Comparison of ENCODE assay signal across 8 mouse cellular contexts in the genomic region with DNA sequence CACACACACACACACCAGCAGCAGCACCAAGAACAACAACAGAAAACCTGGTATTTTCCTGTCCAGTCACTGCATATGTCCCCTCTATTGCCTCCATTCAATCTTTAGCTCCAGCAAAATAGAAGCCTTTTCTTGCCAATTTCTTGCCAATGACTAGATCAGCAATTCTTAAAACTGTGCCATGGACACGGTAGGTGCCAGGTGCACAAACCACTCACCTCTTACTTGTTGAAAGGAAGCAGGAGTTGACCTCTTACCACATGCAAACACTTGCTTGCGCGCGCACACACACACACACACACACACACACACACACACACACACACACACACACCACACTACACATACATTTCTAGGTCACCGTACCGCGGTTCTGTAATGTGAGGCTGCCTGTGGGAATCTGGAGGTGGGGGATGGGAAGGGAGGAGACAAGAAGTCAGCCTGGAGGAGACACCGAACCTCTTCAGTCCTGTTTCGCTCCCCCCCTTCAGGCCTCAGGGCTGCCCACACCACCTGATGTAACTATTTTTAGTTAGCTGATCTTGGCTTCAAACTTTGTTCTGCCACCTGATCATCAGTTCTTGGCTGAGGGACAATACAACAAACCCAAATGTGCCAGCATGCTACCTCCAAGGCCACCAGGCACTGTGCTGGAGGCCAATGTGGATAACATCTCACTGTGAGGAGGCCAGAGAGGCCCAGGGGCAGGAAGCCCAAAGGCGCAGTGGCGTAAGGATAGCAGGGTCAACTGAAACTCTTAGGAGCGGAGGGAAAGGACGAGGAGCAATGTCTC. TPM values are rescaled to one million over a fixed set of nuclear protein-coding genes. Genes with fewer than 3 reads are reported as not detected.
DNase-seq lines count a peak whose midpoint lies in the region; ATAC-seq lines count a peak whose summit lies in the region.

No protein-coding gene starts in this region.

- H3K4me2 ChIP-seq in heart, embryonic 11.5 days = no peak overlapping the region
- H3K4me2 ChIP-seq in forebrain, embryonic 13.5 days = no peak overlapping the region
- no peak overlapping the region for H3K4me2 ChIP-seq in hindbrain, embryonic 13.5 days

- peak; percentile 78 to 84 for DNase-seq in heart, adult 18-20 months
- DNase-seq in adrenal gland, adult 2 months = peak; percentile 57
- DNase-seq in fibroblast of lung, adult 2 months (ENCODE audit: low read depth) = peak; percentile 61
- peak; percentile 62 to 81 for DNase-seq in kidney, postnatal 36 days
- no peak for DNase-seq in urinary bladder, adult 18-20 months (ENCODE audit: low spot score in 2 of 2)

- 76% methylated on average over 13 of the region's 13 CpGs for WGBS in heart, embryonic 11.5 days (ENCODE audit: insufficient replicate concordance)
- 88% methylated on average over 13 of the region's 13 CpGs for WGBS in forebrain, embryonic 13.5 days
- WGBS in hindbrain, embryonic 13.5 days = 86% methylated on average over 13 of the region's 13 CpGs

- H3K36me3 ChIP-seq in heart, embryonic 11.5 days (ENCODE audit: control insufficient read depth, insufficient read depth, low read length) = 0 out of 2 replicates have a peak, but pooled peaks cover 2% of the 10 kb centered on the region
- H3K36me3 ChIP-seq in forebrain, embryonic 13.5 days (ENCODE audit: poor library complexity, severe bottlenecking) = no peaks in the 10 kb centered on the region
- no peaks in the 10 kb centered on the region for H3K36me3 ChIP-seq in hindbrain, embryonic 13.5 days

- H3K9me3 ChIP-seq in heart, embryonic 11.5 days (replicated peaks; ENCODE audit: control insufficient read depth, low read length) = no peaks in the 10 kb centered on the region
- H3K9me3 ChIP-seq in forebrain, embryonic 13.5 days (replicated peaks) = no peaks in the 10 kb centered on the region
- H3K9me3 ChIP-seq in hindbrain, embryonic 13.5 days = no peaks in the 10 kb centered on the region

- H3K4me1 ChIP-seq in heart, embryonic 11.5 days (ENCODE audit: control insufficient read depth, insufficient read depth, low read length) = peaks cover 13% of the 10 kb centered on the region
- H3K4me1 ChIP-seq in forebrain, embryonic 13.5 days = peaks cover 13% of the 10 kb centered on the region
- peaks cover 17% of the 10 kb centered on the region for H3K4me1 ChIP-seq in hindbrain, embryonic 13.5 days (replicated peaks)

- H3K27me3 ChIP-seq in heart, embryonic 11.5 days (ENCODE audit: control insufficient read depth, insufficient read depth, low read length) = peaks cover 6% of the 10 kb centered on the region; the same call in 1 of the 2 replicates
- peaks cover 12% of the 10 kb centered on the region for H3K27me3 ChIP-seq in forebrain, embryonic 13.5 days
- H3K27me3 ChIP-seq in hindbrain, embryonic 13.5 days = peaks cover 21% of the 10 kb centered on the region

- H3K27ac ChIP-seq in heart, embryonic 11.5 days (ENCODE audit: low read depth, low read length) = no peak overlapping the region
- no peak overlapping the region for H3K27ac ChIP-seq in forebrain, embryonic 13.5 days
- no peak overlapping the region for H3K27ac ChIP-seq in hindbrain, embryonic 13.5 days

- no peak for ATAC-seq in heart, embryonic 11.5 days (replicated peaks; ENCODE audit: insufficient number of reproducible peaks, low FRiP score, low TSS enrichment)
- no peak for ATAC-seq in forebrain, embryonic 13.5 days
- no peak for ATAC-seq in hindbrain, embryonic 13.5 days (ENCODE audit: low FRiP score)

- H3K4me3 ChIP-seq in heart, embryonic 11.5 days (ENCODE audit: low read depth, low read length) = no peak overlapping the region
- no peak overlapping the region for H3K4me3 ChIP-seq in forebrain, embryonic 13.5 days
- no peak overlapping the region for H3K4me3 ChIP-seq in hindbrain, embryonic 13.5 days

- no peak overlapping the region; the same call in 1 of the 2 replicates for H3K9ac ChIP-seq in heart, embryonic 11.5 days (ENCODE audit: low read depth, low read length)
- no peak overlapping the region for H3K9ac ChIP-seq in forebrain, embryonic 13.5 days
- H3K9ac ChIP-seq in hindbrain, embryonic 13.5 days = no peak overlapping the region

RNA-seq across cellular contexts. Expression of a gene that starts 3.0 kb away (rescaled TPM):
- total RNA-seq in heart, adult 18-20 months (2021) = 10 to 100 TPM; 12.9 to 13.3 TPM
- polyA plus RNA-seq in heart, embryonic 11.5 days (2014; fragmentation: Nextera tagmentation; extraction: Ambion mirVana) = 1.6 and 1.8 TPM in 2 replicates
- total RNA-seq in adrenal gland, adult 2 months (2021) = 1 to 10 TPM; 2.7 to 3.7 TPM
- 2.3 and 2.5 TPM in 2 replicates for polyA plus RNA-seq in adrenal gland, adult 2 months (2012; rRNA removed)
- 0.67 and 0.71 TPM in 2 replicates for polyA plus RNA-seq in forebrain, embryonic 13.5 days (2015; fragmentation: Nextera tagmentation; extraction: Ambion mirVana)
- 0.53 and 0.77 TPM in 2 replicates for polyA plus RNA-seq in hindbrain, embryonic 13.5 days (2015; fragmentation: Nextera tagmentation; extraction: Ambion mirVana)

RNA-seq across cellular contexts. Expression of a gene that starts 41.8 kb away (rescaled TPM):
- total RNA-seq in heart, adult 18-20 months (2021) = 10 to 100 TPM; 36.7 to 37.9 TPM
- 13.2 and 13.9 TPM in 2 replicates for polyA plus RNA-seq in heart, embryonic 11.5 days (2014; fragmentation: Nextera tagmentation; extraction: Ambion mirVana)
- 10 to 100 TPM; 37.8 to 40.5 TPM for total RNA-seq in adrenal gland, adult 2 months (2021)
- polyA plus RNA-seq in adrenal gland, adult 2 months (2012; rRNA removed) = 18.5 and 18.7 TPM in 2 replicates
- polyA plus RNA-seq in forebrain, embryonic 13.5 days (2015; fragmentation: Nextera tagmentation; extraction: Ambion mirVana) = 12.5 and 14.0 TPM in 2 replicates
- polyA plus RNA-seq in hindbrain, embryonic 13.5 days (2015; fragmentation: Nextera tagmentation; extraction: Ambion mirVana) = 26.1 and 27.5 TPM in 2 replicates

RNA-seq across cellular contexts. Expression of a gene that starts 46.5 kb away (rescaled TPM):
- 1 to 10 TPM; 7.6 to 9.7 TPM for total RNA-seq in heart, adult 18-20 months (2021)
- polyA plus RNA-seq in heart, embryonic 11.5 days (2014; fragmentation: Nextera tagmentation; extraction: Ambion mirVana) = 49.6 and 54.4 TPM in 2 replicates
- 10 to 100 TPM; 40.7 to 49.3 TPM for total RNA-seq in adrenal gland, adult 2 months (2021)
- 10.0 and 10.7 TPM in 2 replicates for polyA plus RNA-seq in adrenal gland, adult 2 months (2012; rRNA removed)
- polyA plus RNA-seq in forebrain, embryonic 13.5 days (2015; fragmentation: Nextera tagmentation; extraction: Ambion mirVana) = 92.4 and 99.8 TPM in 2 replicates
- polyA plus RNA-seq in hindbrain, embryonic 13.5 days (2015; fragmentation: Nextera tagmentation; extraction: Ambion mirVana) = 76.6 and 79.2 TPM in 2 replicates

Comparison
In these comparisons a context has a peak if more than half of its experiments do, and no peak if none do; other contexts are left out.
1. DNase-seq: peak in heart, adult 18-20 months (2 of 2), adrenal gland, adult 2 months (single experiment), fibroblast of lung, adult 2 months (single experiment) and kidney, postnatal 36 days (2 of 2); none in urinary bladder, adult 18-20 months (0 of 2).